Mouse (Mus musculus): ENCODE results near the gene Ank2. TPM values are rescaled to one million over a fixed set of nuclear protein-coding genes. Genes with fewer than 3 reads are reported as not detected.

Gene Ank2
- polyA plus RNA-seq, 1 experiment from 2014 or later, result 16.6 TPM

GRCm38 (mm10) chr3:127242234-127242810 lies 256.8 kb downstream of the Ank2 start:
- H3K27me3 ChIP-seq (ENCODE audit: control insufficient read depth, insufficient read depth, low read length), result no peaks in the 10 kb centered on the region
- H3K36me3 ChIP-seq (ENCODE audit: control insufficient read depth, insufficient read depth, low read length), result no peaks in the 10 kb centered on the region
- no peak for ATAC-seq (ENCODE audit: insufficient number of reproducible peaks, low FRiP score, low TSS enrichment, low read depth)
- H3K9ac ChIP-seq (ENCODE audit: low read length), result no peak overlapping the region
- 90% methylated on average over 11 of the region's 11 CpGs for WGBS
- H3K4me2 ChIP-seq (ENCODE audit: low read depth, severe bottlenecking), result no peak overlapping the region
- H3K27ac ChIP-seq (replicated peaks; ENCODE audit: low read depth, low read length), result no peak overlapping the region
- DNase-seq (ENCODE audit: low spot score), result no peak
- no peaks in the 10 kb centered on the region for H3K9me3 ChIP-seq (ENCODE audit: control insufficient read depth, low read length)
- no peak overlapping the region for H3K4me3 ChIP-seq (ENCODE audit: low read depth, low read length)
- H3K4me1 ChIP-seq (ENCODE audit: control insufficient read depth, insufficient read depth, low read length), result no peaks in the 10 kb centered on the region

GRCm38 (mm10) chr3:127235271-127235670 lies 263.9 kb downstream of the Ank2 start:
- DNase-seq (ENCODE audit: low spot score), result no peak
- Histone ChIP-seq H3K4me3 (ENCODE audit: low read depth, low read length) (no peak overlapping the region), H3K36me3 (ENCODE audit: control insufficient read depth, insufficient read depth, low read length) (no peaks in the 10 kb centered on the region), H3K9ac (ENCODE audit: low read length) (no peak overlapping the region), H3K27me3 (ENCODE audit: control insufficient read depth, insufficient read depth, low read length) (no peaks in the 10 kb centered on the region), H3K27ac (replicated peaks; ENCODE audit: low read depth, low read length) (no peak overlapping the region), H3K4me1 (ENCODE audit: control insufficient read depth, insufficient read depth, low read length) (no peaks in the 10 kb centered on the region), H3K4me2 (ENCODE audit: low read depth, severe bottlenecking) (no peak overlapping the region), H3K9me3 (ENCODE audit: control insufficient read depth, low read length) (no peaks in the 10 kb centered on the region)
- no peak for ATAC-seq (ENCODE audit: insufficient number of reproducible peaks, low FRiP score, low TSS enrichment, low read depth)
- WGBS, result 86% methylated on average over 5 of the region's 5 CpGs

DNA sequence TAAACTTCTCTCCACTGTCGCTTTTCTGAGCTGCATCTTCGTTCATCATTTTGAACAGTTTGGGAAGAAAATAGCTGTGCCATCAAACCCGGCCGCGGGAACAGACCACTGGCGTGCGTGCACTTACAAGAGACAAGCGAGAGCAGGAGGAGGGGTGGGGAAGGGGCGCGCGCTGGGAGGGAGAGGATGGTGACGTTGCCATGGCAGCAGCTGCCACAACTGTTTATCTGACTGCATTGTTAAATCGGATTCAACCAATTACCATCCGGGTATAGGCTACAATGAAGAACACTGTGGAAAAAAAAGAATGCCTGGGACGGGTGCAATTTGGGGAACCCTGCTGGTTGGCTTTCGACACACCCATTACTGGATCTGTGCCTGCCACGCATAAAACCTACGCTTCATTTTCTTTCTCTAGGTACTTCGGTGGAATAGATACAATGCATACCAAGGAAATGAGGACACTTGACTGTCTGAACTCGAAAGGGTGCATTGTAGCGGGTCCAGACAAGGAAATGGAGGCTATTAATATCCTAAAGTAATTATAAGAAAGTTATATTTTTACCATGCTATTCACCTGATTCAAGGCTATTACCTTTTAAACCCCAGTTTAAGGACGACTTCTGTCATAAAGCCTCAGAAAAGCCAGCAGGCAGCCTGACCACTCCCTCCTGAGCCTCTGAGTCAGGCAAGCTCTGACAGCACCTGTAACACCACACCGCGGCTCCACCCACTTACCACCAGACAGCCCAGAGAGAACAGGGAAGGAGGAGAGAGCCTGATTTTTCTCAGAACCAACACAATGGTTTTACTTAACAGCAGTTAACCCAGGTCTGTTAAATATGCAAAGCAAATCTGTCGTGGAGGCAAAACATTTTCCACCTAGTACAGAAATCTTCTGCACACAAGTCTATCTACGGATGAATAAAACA lies 273.1 kb downstream of the Ank2 start:
- no peaks in the 10 kb centered on the region for H3K36me3 ChIP-seq (ENCODE audit: control insufficient read depth, insufficient read depth, low read length)
- peak; percentile 57 for DNase-seq (ENCODE audit: low spot score)
- H3K4me2 ChIP-seq (ENCODE audit: low read depth, severe bottlenecking), result peak overlapping the region; percentile 50
- ATAC-seq (ENCODE audit: insufficient number of reproducible peaks, low FRiP score, low TSS enrichment, low read depth), result 0 out of 2 replicates have a peak, but pooled peaks have one; percentile 41
- H3K4me1 ChIP-seq (ENCODE audit: control insufficient read depth, insufficient read depth, low read length), result peaks cover 6% of the 10 kb centered on the region; the same call in 1 of the 2 replicates
- H3K9ac ChIP-seq (ENCODE audit: low read length), result no peak overlapping the region
- 7% methylated on average over 26 of the region's 26 CpGs for WGBS
- no peak overlapping the region for H3K27ac ChIP-seq (replicated peaks; ENCODE audit: low read depth, low read length)
- no peak overlapping the region; the same call in 1 of the 2 replicates for H3K4me3 ChIP-seq (ENCODE audit: low read depth, low read length)
- H3K27me3 ChIP-seq (ENCODE audit: control insufficient read depth, insufficient read depth, low read length), result no peaks in the 10 kb centered on the region
- H3K9me3 ChIP-seq (ENCODE audit: control insufficient read depth, low read length), result no peaks in the 10 kb centered on the region

GRCm38 (mm10) chr3:127225167-127225798 lies 273.9 kb downstream of the Ank2 start:
- no peaks in the 10 kb centered on the region for H3K27me3 ChIP-seq (ENCODE audit: control insufficient read depth, insufficient read depth, low read length)
- peak overlapping the region; percentile 50 for H3K4me2 ChIP-seq (ENCODE audit: low read depth, severe bottlenecking)
- H3K9ac ChIP-seq (ENCODE audit: low read length), result no peak overlapping the region
- no peaks in the 10 kb centered on the region for H3K9me3 ChIP-seq (ENCODE audit: control insufficient read depth, low read length)
- 18% methylated on average over 16 of the region's 16 CpGs for WGBS
- peaks cover 6% of the 10 kb centered on the region; the same call in 1 of the 2 replicates for H3K4me1 ChIP-seq (ENCODE audit: control insufficient read depth, insufficient read depth, low read length)
- peak; percentile 37 for ATAC-seq (ENCODE audit: insufficient number of reproducible peaks, low FRiP score, low TSS enrichment, low read depth)
- H3K27ac ChIP-seq (replicated peaks; ENCODE audit: low read depth, low read length), result no peak overlapping the region
- no peak for DNase-seq (ENCODE audit: low spot score)
- H3K4me3 ChIP-seq (ENCODE audit: low read depth, low read length), result no peak overlapping the region; the same call in 1 of the 2 replicates
- H3K36me3 ChIP-seq (ENCODE audit: control insufficient read depth, insufficient read depth, low read length), result no peaks in the 10 kb centered on the region

DNA sequence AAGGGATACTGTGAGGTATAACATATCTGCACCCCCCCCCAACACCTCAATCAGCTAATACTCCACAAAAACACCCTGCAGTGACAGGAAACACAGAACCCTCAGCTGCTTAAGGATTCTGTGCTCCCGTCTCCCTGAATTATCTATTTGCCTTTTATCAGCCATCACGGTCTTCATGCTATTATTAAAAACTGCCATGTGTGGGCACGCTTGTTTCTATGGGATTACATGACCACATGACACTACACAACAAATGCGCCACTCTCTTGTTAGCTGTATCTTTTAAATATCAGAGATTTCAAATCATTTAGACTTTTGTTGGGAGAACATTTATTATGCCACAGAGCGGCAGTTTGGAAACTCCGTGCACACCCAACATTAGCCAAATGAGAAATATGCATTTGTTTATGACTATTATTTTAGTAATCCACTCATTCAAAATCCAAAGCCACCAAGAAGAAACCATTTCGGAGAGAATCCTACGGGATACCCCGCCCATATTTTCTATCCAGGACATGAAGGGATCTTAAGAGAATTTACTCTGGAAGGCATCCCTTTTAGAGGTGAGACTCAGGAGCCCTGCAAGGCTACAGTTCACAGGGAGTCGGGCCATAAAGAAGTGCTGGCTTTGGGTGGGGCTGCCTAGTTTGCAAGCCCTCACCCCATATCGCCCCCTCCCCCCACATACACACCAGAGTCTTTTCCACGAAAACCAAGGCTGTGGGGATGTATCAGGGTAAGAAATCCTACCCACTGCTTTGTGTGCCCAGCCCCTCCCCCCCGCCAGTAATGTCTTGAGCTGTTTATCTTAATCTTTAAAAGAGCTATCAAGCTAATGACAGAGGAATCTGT lies 274.6 kb downstream of the Ank2 start:
- no peak overlapping the region for H3K27ac ChIP-seq (replicated peaks; ENCODE audit: low read depth, low read length)
- no peaks in the 10 kb centered on the region for H3K9me3 ChIP-seq (ENCODE audit: control insufficient read depth, low read length)
- H3K4me3 ChIP-seq (ENCODE audit: low read depth, low read length), result no peak overlapping the region
- H3K9ac ChIP-seq (ENCODE audit: low read length), result no peak overlapping the region
- no peak overlapping the region for H3K4me2 ChIP-seq (ENCODE audit: low read depth, severe bottlenecking)
- H3K36me3 ChIP-seq (ENCODE audit: control insufficient read depth, insufficient read depth, low read length), result no peaks in the 10 kb centered on the region
- ATAC-seq (ENCODE audit: insufficient number of reproducible peaks, low FRiP score, low TSS enrichment, low read depth) (no peak), DNase-seq (ENCODE audit: low spot score) (no peak)
- 65% methylated on average over 13 of the region's 13 CpGs for WGBS
- no peaks in the 10 kb centered on the region for H3K27me3 ChIP-seq (ENCODE audit: control insufficient read depth, insufficient read depth, low read length)
- H3K4me1 ChIP-seq (ENCODE audit: control insufficient read depth, insufficient read depth, low read length), result peaks cover 6% of the 10 kb centered on the region; the same call in 1 of the 2 replicates

DNA sequence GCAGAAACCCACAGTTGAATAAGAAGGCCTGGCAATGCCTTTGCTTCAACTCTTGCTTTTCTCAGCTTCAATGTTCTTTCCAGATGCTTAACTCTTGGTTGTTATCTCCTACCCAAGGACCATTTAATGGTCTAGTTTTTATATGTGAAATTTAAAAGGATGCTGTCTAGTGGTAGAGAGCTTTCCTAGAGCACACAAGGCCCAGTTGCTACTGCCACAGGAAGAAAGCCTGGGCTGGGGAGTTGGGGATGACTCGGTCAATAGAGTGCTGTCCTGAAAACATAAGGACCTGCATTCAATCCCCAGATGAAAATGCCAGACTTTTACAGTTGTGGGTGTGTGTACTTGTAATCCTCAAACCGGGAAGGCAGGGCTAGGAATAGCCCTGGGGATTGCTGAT lies 277.1 kb downstream of the Ank2 start:
- Histone ChIP-seq H3K27ac (replicated peaks; ENCODE audit: low read depth, low read length) (no peak overlapping the region), H3K4me1 (ENCODE audit: control insufficient read depth, insufficient read depth, low read length) (peaks cover 6% of the 10 kb centered on the region; the same call in 1 of the 2 replicates), H3K36me3 (ENCODE audit: control insufficient read depth, insufficient read depth, low read length) (no peaks in the 10 kb centered on the region), H3K4me2 (ENCODE audit: low read depth, severe bottlenecking) (no peak overlapping the region), H3K9me3 (ENCODE audit: control insufficient read depth, low read length) (no peaks in the 10 kb centered on the region), H3K4me3 (ENCODE audit: low read depth, low read length) (no peak overlapping the region), H3K27me3 (ENCODE audit: control insufficient read depth, insufficient read depth, low read length) (no peaks in the 10 kb centered on the region), H3K9ac (ENCODE audit: low read length) (no peak overlapping the region)
- DNase-seq (ENCODE audit: low spot score) (no peak), ATAC-seq (ENCODE audit: insufficient number of reproducible peaks, low FRiP score, low TSS enrichment, low read depth) (no peak)
- 85% methylated on average over 2 of the region's 2 CpGs for WGBS

- ATAC-seq (ENCODE audit: insufficient number of reproducible peaks, low FRiP score, low TSS enrichment, low read depth) (no peak), DNase-seq (ENCODE audit: low spot score) (no peak)
- 90% methylated on average over 9 of the region's 9 CpGs for WGBS
- H3K4me2 ChIP-seq (ENCODE audit: low read depth, severe bottlenecking), result no peak overlapping the region
- no peaks in the 10 kb centered on the region for H3K9me3 ChIP-seq (ENCODE audit: control insufficient read depth, low read length)
- H3K36me3 ChIP-seq (ENCODE audit: control insufficient read depth, insufficient read depth, low read length), result no peaks in the 10 kb centered on the region
- peaks cover 4% of the 10 kb centered on the region; the same call in 1 of the 2 replicates for H3K4me1 ChIP-seq (ENCODE audit: control insufficient read depth, insufficient read depth, low read length)
- H3K27me3 ChIP-seq (ENCODE audit: control insufficient read depth, insufficient read depth, low read length), result no peaks in the 10 kb centered on the region
- H3K27ac ChIP-seq (replicated peaks; ENCODE audit: low read depth, low read length), result no peak overlapping the region
- H3K9ac ChIP-seq (ENCODE audit: low read length), result no peak overlapping the region
- H3K4me3 ChIP-seq (ENCODE audit: low read depth, low read length), result no peak overlapping the region
These were observed 278.3 kb downstream of the Ank2 start for GRCm38 (mm10) chr3:127220859-127221258.

GRCm38 (mm10) chr3:127213534-127213933 lies 285.6 kb downstream of the Ank2 start:
- ATAC-seq (ENCODE audit: insufficient number of reproducible peaks, low FRiP score, low TSS enrichment, low read depth) (no peak), DNase-seq (ENCODE audit: low spot score) (no peak)
- Histone ChIP-seq H3K27me3 (ENCODE audit: control insufficient read depth, insufficient read depth, low read length) (no peaks in the 10 kb centered on the region), H3K27ac (replicated peaks; ENCODE audit: low read depth, low read length) (no peak overlapping the region), H3K4me2 (ENCODE audit: low read depth, severe bottlenecking) (no peak overlapping the region), H3K9ac (ENCODE audit: low read length) (no peak overlapping the region), H3K9me3 (ENCODE audit: control insufficient read depth, low read length) (no peaks in the 10 kb centered on the region), H3K4me1 (ENCODE audit: control insufficient read depth, insufficient read depth, low read length) (no peaks in the 10 kb centered on the region), H3K36me3 (ENCODE audit: control insufficient read depth, insufficient read depth, low read length) (no peaks in the 10 kb centered on the region), H3K4me3 (ENCODE audit: low read depth, low read length) (no peak overlapping the region)
- WGBS, result 73% methylated on average over 5 of the region's 5 CpGs

Measured in limb, embryonic 11.5 days (tissue).